Mouse (Mus musculus) hindbrain, embryonic 11.5 days (tissue): ENCODE results near the gene Edem3. TPM values are rescaled to one million over a fixed set of nuclear protein-coding genes. Genes with fewer than 3 reads are reported as not detected.
"Not testable (repeated sequence)": the region's sequence is repeated elsewhere in the genome, so short reads cannot be mapped to it uniquely, and the experiment has no call there.

Experiments
- ATAC-seq: fragments of 200-750 bp; cut with Nextera tagmentation; 2 replicates; pipeline ENCODE4 v1.8.0; 2017; ENCODE audit warnings: mild to moderate bottlenecking, moderate TSS enrichment, moderate library complexity; ENCODE audit not compliant: low FRiP score
- DNase-seq: peaks from one replicate; pipeline ENCODE4 v3.0.0-alpha.2; 2015; ENCODE audit warnings: low spot score
- H3K27ac ChIP-seq: fragments of 300-500 bp; sonication (generic); 2 replicates; pipeline ENCODE4 v1.5.1; 2014; ENCODE audit warnings: mild to moderate bottlenecking, low read depth, low read length
- H3K27me3 ChIP-seq: fragments of 300-500 bp; sonication (generic); 2 replicates; pipeline ENCODE4 v1.6.1; 2014; ENCODE audit warnings: mild to moderate bottlenecking, low read length, moderate library complexity, mixed read lengths; ENCODE audit not compliant: control insufficient read depth, insufficient read depth
- H3K36me3 ChIP-seq: fragments of 300-500 bp; sonication (generic); 2 replicates; pipeline ENCODE4 v1.6.1; 2014; ENCODE audit warnings: mild to moderate bottlenecking, low read length, moderate library complexity, mixed read lengths; ENCODE audit not compliant: control insufficient read depth, insufficient read depth
- H3K4me1 ChIP-seq: fragments of 300-500 bp; sonication (generic); replicated peaks from 2 replicates; pipeline ENCODE4 v1.6.1; 2014; ENCODE audit warnings: low read length, mixed read lengths; ENCODE audit not compliant: control insufficient read depth, insufficient read depth
- H3K4me2 ChIP-seq: fragments of 300-500 bp; sonication (generic); replicated peaks from 2 replicates; pipeline ENCODE4 v1.6.1; 2014; ENCODE audit warnings: mild to moderate bottlenecking, low read depth, low read length
- H3K4me3 ChIP-seq: fragments of 300-500 bp; sonication (generic); 2 replicates; pipeline ENCODE4 v1.5.1; 2014; ENCODE audit warnings: low read depth, low read length
- H3K9ac ChIP-seq: fragments of 300-500 bp; sonication (generic); 2 replicates; pipeline ENCODE4 v1.6.1; 2014; ENCODE audit warnings: low read depth, low read length
- H3K9me3 ChIP-seq: fragments of 300-500 bp; sonication (generic); 2 replicates; pipeline ENCODE4 v1.6.1; 2016; ENCODE audit warnings: low read length; ENCODE audit not compliant: control insufficient read depth
- WGBS: fragments of 180-500 bp; shearing (Covaris S2); extraction: QIAGEN DNeasy Blood & Tissue Kit; methylation state at CpG from one replicate; pipeline ENCODE4 v1.1.7; 2014; 5-methylcytosine and 5-hydroxymethylcytosine counted together
- polyA plus RNA-seq: library from polyadenylated mRNA; unstranded; fragments of >200 nt; fragmentation: Nextera tagmentation; extraction: Ambion mirVana; gene quantifications from 2 replicates; pipeline ENCODE4 v1.2.1, GENCODE M21; 2014

The Edem3 gene
- polyA plus RNA-seq, 1 experiment from 2014 or later: 21.2 TPM

GRCm38 (mm10) chr1:151779306-151779705, 24.1 kb downstream of the Edem3 start:
- no peak for DNase-seq
- Histone ChIP-seq H3K9ac (no peak overlapping the region), H3K9me3 (no peaks in the 10 kb centered on the region), H3K36me3 (no peaks in the 10 kb centered on the region), H3K4me2 (no peak overlapping the region), H3K4me3 (no peak overlapping the region), H3K4me1 (no peaks in the 10 kb centered on the region), H3K27ac (no peak overlapping the region), H3K27me3 (no peaks in the 10 kb centered on the region)
- 94% methylated on average over 2 of the region's 2 CpGs for WGBS
- no peak for ATAC-seq

- no peak for DNase-seq
- Histone ChIP-seq H3K4me1 (no peaks in the 10 kb centered on the region), H3K36me3 (no peaks in the 10 kb centered on the region), H3K9ac (no peak overlapping the region), H3K4me3 (no peak overlapping the region), H3K27ac (no peak overlapping the region), H3K4me2 (no peak overlapping the region), H3K27me3 (no peaks in the 10 kb centered on the region), H3K9me3 (no peaks in the 10 kb centered on the region)
- ATAC-seq: no peak
- 83% methylated on average over 7 of the region's 7 CpGs for WGBS
These were observed 26.3 kb downstream of the Edem3 start for GRCm38 (mm10) chr1:151781447-151781846.

- no peak for DNase-seq
- Histone ChIP-seq H3K9ac (no peak overlapping the region), H3K36me3 (no peaks in the 10 kb centered on the region), H3K4me2 (no peak overlapping the region), H3K27me3 (no peaks in the 10 kb centered on the region), H3K9me3 (no peaks in the 10 kb centered on the region), H3K4me1 (no peaks in the 10 kb centered on the region), H3K27ac (no peak overlapping the region), H3K4me3 (no peak overlapping the region)
- 82% methylated on average over 2 of the region's 2 CpGs for WGBS
- ATAC-seq: no peak
These were observed 28.2 kb downstream of the Edem3 start for GRCm38 (mm10) chr1:151783403-151783802.

- H3K4me1 ChIP-seq: no peaks in the 10 kb centered on the region
- no peak for DNase-seq
- H3K27me3 ChIP-seq: no peaks in the 10 kb centered on the region
- no peak overlapping the region for H3K4me3 ChIP-seq
- H3K9ac ChIP-seq: no peak overlapping the region
- no peaks in the 10 kb centered on the region for H3K9me3 ChIP-seq
- no peak for ATAC-seq
- no peaks in the 10 kb centered on the region for H3K36me3 ChIP-seq
- no peak overlapping the region for H3K27ac ChIP-seq
- 90% methylated on average over 5 of the region's 5 CpGs for WGBS
- H3K4me2 ChIP-seq: no peak overlapping the region
These were observed 31.2 kb downstream of the Edem3 start for GRCm38 (mm10) chr1:151786406-151786805.

GRCm38 (mm10) chr1:151789136-151789535, 34.0 kb downstream of the Edem3 start:
- no peaks in the 10 kb centered on the region for H3K4me1 ChIP-seq
- H3K9me3 ChIP-seq: no peaks in the 10 kb centered on the region
- H3K27me3 ChIP-seq: no peaks in the 10 kb centered on the region
- H3K9ac ChIP-seq: no peak overlapping the region
- H3K36me3 ChIP-seq: no peaks in the 10 kb centered on the region
- DNase-seq (no peak), ATAC-seq (no peak)
- H3K4me2 ChIP-seq: no peak overlapping the region
- no peak overlapping the region for H3K27ac ChIP-seq
- no peak overlapping the region for H3K4me3 ChIP-seq
- 60% methylated on average over 4 of the region's 4 CpGs for WGBS

- H3K9me3 ChIP-seq, DNase-seq, H3K36me3 ChIP-seq, H3K27ac ChIP-seq, H3K4me3 ChIP-seq, H3K27me3 ChIP-seq, H3K4me1 ChIP-seq, ATAC-seq, H3K9ac ChIP-seq, H3K4me2 ChIP-seq: not testable (repeated sequence)
- 90% methylated on average over 8 of the region's 8 CpGs for WGBS
These were observed 36.9 kb downstream of the Edem3 start for GRCm38 (mm10) chr1:151792076-151792475.

- not testable (repeated sequence) for ATAC-seq, H3K27ac ChIP-seq, H3K4me3 ChIP-seq, H3K9ac ChIP-seq, H3K27me3 ChIP-seq, H3K36me3 ChIP-seq, DNase-seq, H3K4me2 ChIP-seq, H3K4me1 ChIP-seq, H3K9me3 ChIP-seq
- WGBS: 78% methylated on average over 3 of the region's 3 CpGs
These were observed 47.6 kb downstream of the Edem3 start for GRCm38 (mm10) chr1:151802795-151803194.

GRCm38 (mm10) chr1:151807286-151807685, 52.1 kb downstream of the Edem3 start:
- Histone ChIP-seq H3K27me3 (no peaks in the 10 kb centered on the region), H3K9me3 (no peaks in the 10 kb centered on the region), H3K9ac (no peak overlapping the region), H3K4me2 (no peak overlapping the region), H3K36me3 (no peaks in the 10 kb centered on the region), H3K4me1 (peaks cover 2% of the 10 kb centered on the region), H3K27ac (no peak overlapping the region), H3K4me3 (no peak overlapping the region)
- 91% methylated on average over 5 of the region's 5 CpGs for WGBS
- DNase-seq (no peak), ATAC-seq (no peak)

- DNase-seq (peak; percentile 27), ATAC-seq (no peak)
- Histone ChIP-seq H3K4me2 (no peak overlapping the region), H3K4me1 (peaks cover 2% of the 10 kb centered on the region), H3K9ac (no peak overlapping the region), H3K36me3 (no peaks in the 10 kb centered on the region), H3K4me3 (no peak overlapping the region), H3K9me3 (no peaks in the 10 kb centered on the region), H3K27me3 (no peaks in the 10 kb centered on the region), H3K27ac (no peak overlapping the region)
- 61% methylated on average over 7 of the region's 7 CpGs for WGBS
These were observed 55.7 kb downstream of the Edem3 start for GRCm38 (mm10) chr1:151810628-151811421.
